Mouse (Mus musculus) embryonic facial prominence, embryonic 15.5 days (tissue): ENCODE measurements around the gene H2-Ke6. TPM values are rescaled to one million over a fixed set of nuclear protein-coding genes. Genes with fewer than 3 reads are reported as not detected.
A peak's percentile ranks its signal among the peaks of the same experiment; 100 is the strongest.

Source experiments
- ATAC-seq: fragments of 200-750 bp; cut with Nextera tagmentation; 2 replicates; pipeline ENCODE4 v1.8.0; 2017; ENCODE audit warnings: low read depth, moderate TSS enrichment; ENCODE audit not compliant: insufficient number of reproducible peaks, low FRiP score, low TSS enrichment
- H3K27ac ChIP-seq: fragments of 300-500 bp; sonication (generic); replicated peaks from 2 replicates; pipeline ENCODE4 v1.5.1; 2015; ENCODE audit warnings: mild to moderate bottlenecking, inconsistent platforms
- H3K27me3 ChIP-seq: fragments of 300-500 bp; sonication (generic); 2 replicates; pipeline ENCODE4 v1.6.1; 2015; ENCODE audit warnings: inconsistent platforms
- H3K36me3 ChIP-seq: fragments of 300-500 bp; sonication (generic); 2 replicates; pipeline ENCODE4 v1.6.1; 2015; ENCODE audit warnings: mild to moderate bottlenecking, inconsistent platforms
- H3K4me1 ChIP-seq: fragments of 300-500 bp; sonication (generic); 2 replicates; pipeline ENCODE4 v1.6.1; 2015; ENCODE audit warnings: inconsistent platforms
- H3K4me2 ChIP-seq: fragments of 300-500 bp; sonication (generic); replicated peaks from 2 replicates; pipeline ENCODE4 v1.6.1; 2015; ENCODE audit warnings: mild to moderate bottlenecking, inconsistent platforms
- H3K4me3 ChIP-seq: fragments of 300-500 bp; sonication (generic); replicated peaks from 2 replicates; pipeline ENCODE4 v1.5.1; 2015; ENCODE audit warnings: mild to moderate bottlenecking, inconsistent platforms
- H3K9ac ChIP-seq: fragments of 300-500 bp; sonication (generic); 2 replicates; pipeline ENCODE4 v1.6.1; 2015; ENCODE audit warnings: inconsistent platforms
- H3K9me3 ChIP-seq: fragments of 300-500 bp; sonication (generic); replicated peaks from 2 replicates; pipeline ENCODE4 v1.6.1; 2016; ENCODE audit warnings: inconsistent platforms
- WGBS: fragments of 180-500 bp; shearing (Covaris S2); methylation state at CpG from one replicate; pipeline ENCODE4 v1.1.7; 2015; 5-methylcytosine and 5-hydroxymethylcytosine counted together
- polyA plus RNA-seq: library from polyadenylated mRNA; unstranded; fragments of >200 nt; fragmentation: Nextera tagmentation; extraction: Ambion mirVana; gene quantifications from 2 replicates; pipeline ENCODE4 v1.2.1, GENCODE M21; 2015

H2-Ke6 gene
- polyA plus RNA-seq, 1 experiment from 2014 or later, result 54.1 TPM

DNA sequence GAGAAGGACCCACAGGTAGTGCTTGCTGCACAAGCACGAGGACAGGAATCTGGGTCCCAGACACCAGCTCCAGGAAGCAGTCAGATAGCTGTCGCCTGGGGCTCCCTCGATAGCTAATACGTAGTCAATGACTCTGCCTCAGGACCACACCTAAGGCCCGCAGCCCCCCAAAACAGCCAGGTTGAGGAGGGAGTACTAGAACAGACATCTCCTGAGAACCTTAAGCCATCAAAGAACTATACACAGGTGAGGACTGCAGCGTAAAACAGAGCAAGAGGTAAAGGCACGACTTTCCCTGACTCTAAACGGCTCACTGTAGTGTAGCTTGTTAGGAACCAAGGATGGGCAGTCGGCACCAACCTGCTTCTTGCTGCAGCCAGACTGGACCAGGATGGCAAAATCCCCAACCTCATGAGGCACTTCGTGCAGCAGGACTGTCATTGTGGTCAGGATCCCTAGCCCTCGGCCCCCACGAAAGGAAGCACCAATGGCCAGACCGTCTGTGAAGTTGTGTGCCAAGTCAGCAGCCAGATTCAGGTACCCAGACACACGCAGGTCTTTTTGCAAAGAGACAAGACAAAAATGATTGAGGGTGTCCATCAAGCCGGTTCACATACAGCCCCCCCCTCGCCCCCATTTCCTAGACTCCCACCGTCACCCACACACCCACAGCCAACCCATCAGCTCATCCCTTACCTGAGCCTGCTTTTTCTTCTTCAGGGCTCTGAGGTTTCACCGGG lies 1.5 kb upstream of the H2-Ke6 start:
- Histone ChIP-seq H3K4me2 (peak overlapping the region; percentile 94), H3K9me3 (no peaks in the 10 kb centered on the region), H3K4me1 (peaks cover 75% of the 10 kb centered on the region), H3K4me3 (peak overlapping the region; percentile 72), H3K9ac (peak overlapping the region; percentile 97; the same call in 1 of the 2 replicates), H3K27ac (no peak overlapping the region), H3K27me3 (no peaks in the 10 kb centered on the region), H3K36me3 (peaks cover 25% of the 10 kb centered on the region)
- no peak for ATAC-seq
- 85% methylated on average over 18 of the region's 18 CpGs for WGBS

DNA sequence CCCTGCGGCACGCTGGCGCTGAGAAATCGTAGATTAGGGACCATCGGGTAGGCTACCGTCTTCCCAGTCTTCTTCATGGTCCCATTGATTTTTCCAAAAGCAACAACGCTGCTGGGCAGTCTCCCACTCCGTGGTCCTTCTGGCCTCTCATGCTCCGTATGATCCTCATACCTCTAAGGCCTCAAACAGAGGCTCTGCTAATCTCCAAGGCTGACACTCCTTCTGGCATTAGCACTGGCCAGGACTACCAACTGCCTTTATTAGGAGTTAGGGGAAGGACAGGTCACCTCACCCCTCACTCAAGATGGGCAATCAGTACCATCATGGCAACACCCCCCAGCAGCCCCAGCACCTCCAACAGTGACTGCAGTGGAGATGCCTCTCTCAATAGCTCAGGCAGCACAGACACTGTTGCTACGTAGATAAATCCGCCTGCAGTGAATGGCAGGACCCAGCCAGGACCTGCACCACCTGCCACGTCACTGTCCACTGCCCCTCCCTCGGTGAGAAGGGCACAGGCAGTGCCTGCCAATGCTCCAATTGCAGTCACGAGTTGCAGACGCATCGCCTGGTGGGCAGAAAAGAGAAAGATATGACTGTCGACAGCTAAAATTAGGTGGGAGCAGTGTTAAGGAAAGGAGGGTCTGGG lies 765 bp upstream of the H2-Ke6 start:
- Histone ChIP-seq H3K9ac (no peak overlapping the region), H3K4me2 (0 out of 2 replicates have a peak overlapping the region, but pooled peaks have one; percentile 98), H3K27ac (peak overlapping the region; percentile 79; the same call in 1 of the 2 replicates), H3K4me1 (peaks cover 74% of the 10 kb centered on the region), H3K4me3 (peak overlapping the region; percentile 64), H3K9me3 (no peaks in the 10 kb centered on the region), H3K36me3 (peaks cover 20% of the 10 kb centered on the region), H3K27me3 (no peaks in the 10 kb centered on the region)
- WGBS, result 77% methylated on average over 17 of the region's 17 CpGs
- no peak for ATAC-seq

DNA sequence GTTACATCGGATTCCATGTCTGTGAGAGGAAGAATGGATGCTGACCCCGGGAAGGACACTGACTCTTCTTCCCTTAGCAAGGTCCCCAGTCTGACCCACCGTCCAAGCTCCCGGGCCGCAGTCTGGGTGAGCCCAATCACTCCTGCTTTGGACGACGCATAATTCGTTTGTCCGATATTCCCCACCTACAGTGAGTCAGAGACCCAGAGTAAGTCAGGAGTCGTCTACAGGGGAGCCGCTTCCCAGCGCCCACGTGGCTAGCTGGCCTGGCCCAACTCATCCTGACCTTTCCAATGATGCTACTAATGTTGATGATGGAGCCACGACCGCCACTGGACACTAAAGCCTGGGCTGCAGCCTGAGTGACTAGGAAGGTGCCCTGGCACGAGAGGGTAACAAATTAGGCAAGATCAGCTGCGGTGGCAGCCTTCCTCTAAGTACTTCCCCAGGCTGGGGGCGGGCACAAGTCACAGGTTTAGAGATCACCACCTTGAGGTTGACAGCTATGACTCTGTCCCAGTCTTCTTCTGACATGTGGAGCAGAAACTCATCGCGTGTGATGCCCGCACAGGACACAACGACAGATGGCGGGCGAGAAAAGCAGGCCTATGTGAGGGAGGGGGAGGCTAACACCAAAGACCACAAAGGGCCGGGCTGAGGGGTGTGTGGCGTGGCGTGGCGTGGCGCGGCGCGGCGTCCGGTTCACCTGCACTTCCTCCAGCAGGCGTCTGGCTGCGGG lies 774 bp downstream of the H2-Ke6 start:
- no peak for ATAC-seq
- peak overlapping the region; percentile 98 for H3K4me2 ChIP-seq
- H3K27me3 ChIP-seq, result no peaks in the 10 kb centered on the region
- 8% methylated on average over 36 of the region's 36 CpGs for WGBS
- H3K9ac ChIP-seq, result peak overlapping the region; percentile 47
- peaks cover 32% of the 10 kb centered on the region for H3K36me3 ChIP-seq
- H3K27ac ChIP-seq, result peak overlapping the region; percentile 79
- H3K9me3 ChIP-seq, result no peaks in the 10 kb centered on the region
- peaks cover 63% of the 10 kb centered on the region for H3K4me1 ChIP-seq
- peak overlapping the region; percentile 64 for H3K4me3 ChIP-seq

DNA sequence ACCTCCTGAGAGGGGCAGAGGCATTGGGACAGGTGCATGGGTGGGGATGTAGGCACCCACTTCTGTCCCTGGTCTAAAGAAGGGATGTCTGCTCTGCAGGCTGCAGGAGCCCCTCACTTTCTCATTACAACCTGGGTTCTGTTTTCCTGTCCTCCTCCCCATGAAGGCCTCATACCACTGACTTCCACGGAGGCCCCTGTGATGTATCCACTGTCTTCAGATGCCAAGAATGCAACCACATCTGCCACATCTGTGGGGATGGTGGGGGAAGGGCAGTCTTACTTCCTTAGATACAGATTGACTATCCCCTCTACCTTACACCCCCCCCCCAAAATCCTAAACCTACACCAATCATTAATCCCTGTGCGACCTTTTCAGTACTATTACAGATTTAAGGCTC lies 1.6 kb downstream of the H2-Ke6 start:
- peaks cover 63% of the 10 kb centered on the region for H3K4me1 ChIP-seq
- no peak overlapping the region for H3K27ac ChIP-seq
- no peaks in the 10 kb centered on the region for H3K27me3 ChIP-seq
- ATAC-seq, result no peak
- no peak overlapping the region for H3K9ac ChIP-seq
- no peaks in the 10 kb centered on the region for H3K9me3 ChIP-seq
- WGBS, result 25% methylated on average over 2 of the region's 2 CpGs
- peak overlapping the region; percentile 98 for H3K4me2 ChIP-seq
- H3K36me3 ChIP-seq, result peaks cover 40% of the 10 kb centered on the region
- H3K4me3 ChIP-seq, result peak overlapping the region; percentile 64; the same call in 1 of the 2 replicates

DNA sequence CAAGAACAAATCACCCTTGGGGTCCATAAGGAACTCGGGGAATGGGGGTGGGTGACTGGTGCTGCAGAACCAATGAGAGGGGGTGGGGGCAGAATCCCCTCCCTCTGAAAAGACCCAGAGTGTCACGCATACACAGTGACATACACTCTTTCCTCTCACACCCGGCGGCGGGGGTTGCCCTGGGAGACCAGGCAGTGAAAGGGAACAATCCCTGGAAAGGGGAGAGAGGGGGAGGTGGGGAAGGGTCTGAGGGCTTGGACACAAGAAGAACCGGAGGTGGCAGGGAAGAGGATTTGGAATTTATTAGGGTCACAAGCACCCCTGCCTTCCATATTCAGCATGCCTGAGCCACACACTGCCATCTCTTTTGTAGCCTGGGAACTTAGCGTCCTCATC lies 2.1 kb downstream of the H2-Ke6 start:
- H3K4me3 ChIP-seq, result peak overlapping the region; percentile 64
- WGBS, result 19% methylated on average over 7 of the region's 7 CpGs
- H3K4me2 ChIP-seq, result peak overlapping the region; percentile 98
- H3K27ac ChIP-seq, result no peak overlapping the region
- no peak overlapping the region for H3K9ac ChIP-seq
- ATAC-seq, result no peak
- peaks cover 44% of the 10 kb centered on the region for H3K36me3 ChIP-seq
- no peaks in the 10 kb centered on the region for H3K27me3 ChIP-seq
- no peaks in the 10 kb centered on the region for H3K9me3 ChIP-seq
- peaks cover 63% of the 10 kb centered on the region for H3K4me1 ChIP-seq

DNA sequence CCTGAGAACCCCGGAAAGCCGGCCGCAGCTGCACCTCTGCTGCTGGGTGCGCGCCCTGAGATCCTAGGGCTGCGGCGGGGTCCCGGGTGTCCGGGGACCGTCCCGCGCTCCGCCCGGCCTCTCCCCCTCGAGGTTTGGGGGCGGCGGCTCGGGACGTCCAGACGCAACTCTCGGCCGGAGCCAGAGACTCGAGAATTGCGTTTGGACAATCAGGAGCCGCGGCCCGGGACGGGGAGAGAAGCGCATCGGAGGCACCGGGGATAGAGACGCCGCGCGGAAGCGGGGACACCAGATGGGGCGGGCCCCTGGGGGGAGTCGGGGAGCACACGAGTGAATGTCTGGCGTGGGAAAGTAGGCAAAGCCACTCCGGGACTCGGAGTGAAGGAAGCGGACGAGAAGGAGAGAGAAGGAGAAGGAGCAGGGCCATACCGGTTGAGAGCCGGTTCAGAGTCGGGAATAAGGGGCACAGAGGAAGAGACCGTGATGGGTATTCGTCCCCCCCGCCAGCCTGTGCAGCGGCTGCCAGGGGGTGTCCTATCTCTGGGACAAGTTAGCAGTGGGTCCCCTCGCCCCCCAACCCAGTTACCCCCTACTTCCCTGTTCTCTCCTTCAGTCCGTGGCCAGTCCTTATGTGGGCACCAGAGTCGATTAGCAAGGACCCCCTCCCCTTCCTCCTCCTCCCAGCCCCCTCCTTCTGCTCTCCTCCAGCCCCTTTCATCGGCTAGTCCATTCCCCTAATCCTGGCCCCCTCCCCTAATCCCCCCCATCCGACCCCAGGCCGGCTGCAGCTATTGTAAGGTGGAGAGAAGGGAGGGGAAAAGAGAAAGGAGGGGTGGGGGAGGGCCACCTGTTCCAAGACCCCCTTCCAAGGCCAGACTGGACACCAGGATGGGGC lies 2.8 kb downstream of the H2-Ke6 start:
- Histone ChIP-seq H3K9me3 (no peaks in the 10 kb centered on the region), H3K4me2 (peak overlapping the region; percentile 98), H3K4me1 (peaks cover 56% of the 10 kb centered on the region), H3K36me3 (peaks cover 50% of the 10 kb centered on the region), H3K27me3 (no peaks in the 10 kb centered on the region), H3K4me3 (peak overlapping the region; percentile 64), H3K9ac (peak overlapping the region; percentile 68), H3K27ac (peak overlapping the region; percentile 90)
- peak; percentile 2; the same call in 1 of the 2 replicates for ATAC-seq
- under 1% methylated on average over 54 of the region's 57 CpGs for WGBS

DNA sequence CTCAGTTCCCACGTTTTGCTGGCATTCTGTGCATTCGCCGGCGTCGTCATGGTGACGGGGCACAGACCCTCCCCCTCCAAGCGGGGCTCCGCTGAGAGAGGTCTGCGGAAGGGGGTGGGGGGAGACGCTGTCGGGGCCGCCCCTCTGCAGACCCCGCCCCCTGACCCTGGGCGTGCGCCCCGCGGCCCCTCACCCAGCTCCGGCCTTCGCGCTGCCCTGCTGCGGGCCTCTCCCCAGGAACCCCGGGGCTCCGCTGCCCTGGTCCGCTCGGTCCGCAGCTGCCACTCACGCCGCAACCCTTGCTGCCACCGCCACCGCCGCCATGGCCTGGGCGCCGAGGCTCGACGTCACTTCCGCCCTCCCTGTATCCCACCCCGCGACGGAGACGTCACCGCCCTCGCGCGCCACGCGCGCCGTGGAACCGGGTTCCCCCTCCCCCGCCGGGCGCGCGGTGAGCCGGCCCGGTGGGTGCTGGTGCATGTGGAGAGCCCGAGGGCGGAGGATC lies 3.5 kb downstream of the H2-Ke6 start, which contains the start of gene Ring1:
Ring1 (minus strand) TSS at position 364 of the 505 bp plus-strand sequence.
- ATAC-seq, result peak; percentile 77
- Histone ChIP-seq H3K4me1 (peaks cover 49% of the 10 kb centered on the region), H3K27ac (peak within 1 kb of the TSS; percentile 90), H3K9ac (peak within 1 kb of the TSS; percentile 68), H3K9me3 (no peaks in the 10 kb centered on the region; the same call in 1 of the 2 replicates), H3K4me3 (peak within 1 kb of the TSS; percentile 64), H3K36me3 (peaks cover 44% of the 10 kb centered on the region), H3K27me3 (no peaks in the 10 kb centered on the region), H3K4me2 (peak within 1 kb of the TSS; percentile 98)
- under 1% methylated on average over 54 of the region's 58 CpGs for WGBS

DNA sequence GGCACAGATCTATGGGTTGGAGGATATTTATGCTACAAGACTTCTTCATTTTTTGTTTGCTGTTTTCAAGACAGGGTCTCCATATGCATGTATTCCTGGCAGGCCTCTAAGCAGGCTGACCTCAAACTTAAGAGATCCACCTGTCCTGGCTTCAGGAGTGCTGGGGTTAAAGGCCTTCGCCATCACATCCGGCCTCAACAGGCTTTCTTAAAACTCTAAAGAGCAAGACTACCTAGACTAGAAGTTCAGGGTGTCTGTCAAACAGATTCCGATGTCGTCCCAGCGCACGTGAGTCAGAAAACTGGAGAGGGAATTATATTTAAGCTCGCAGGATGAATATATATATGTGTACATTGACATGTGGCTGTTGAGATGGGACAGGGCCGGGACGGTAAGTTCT lies 4.2 kb downstream of the H2-Ke6 start:
- H3K36me3 ChIP-seq, result peaks cover 37% of the 10 kb centered on the region
- peak overlapping the region; percentile 68 for H3K9ac ChIP-seq
- 0 out of 2 replicates have a peak overlapping the region, but pooled peaks have one; percentile 90 for H3K27ac ChIP-seq
- 67% methylated on average over 9 of the region's 9 CpGs for WGBS
- peak overlapping the region; percentile 98 for H3K4me2 ChIP-seq
- H3K4me3 ChIP-seq, result peak overlapping the region; percentile 64
- peaks cover 42% of the 10 kb centered on the region for H3K4me1 ChIP-seq
- no peaks in the 10 kb centered on the region; the same call in 1 of the 2 replicates for H3K9me3 ChIP-seq
- no peak for ATAC-seq
- no peaks in the 10 kb centered on the region for H3K27me3 ChIP-seq

DNA sequence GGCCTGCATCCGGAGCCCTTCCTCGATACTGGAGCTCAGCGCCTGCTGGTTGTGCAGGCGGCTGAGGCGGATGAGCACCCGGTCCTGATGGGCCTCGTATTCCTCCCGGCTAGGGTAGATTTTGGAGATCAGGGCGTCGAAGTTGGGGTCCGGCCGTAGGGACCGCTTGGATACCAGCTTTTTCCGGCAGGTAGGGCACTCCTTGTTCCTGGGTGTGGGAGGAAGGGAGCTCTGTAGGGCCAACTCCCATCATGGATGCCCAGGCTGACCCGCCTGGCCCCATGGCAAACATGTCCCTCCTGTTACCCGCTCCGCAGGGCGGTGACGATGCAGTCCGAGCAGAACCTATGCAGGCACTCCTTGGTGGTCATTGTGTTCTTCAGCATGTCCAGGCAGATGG lies 4.9 kb downstream of the H2-Ke6 start:
- no peak for ATAC-seq
- Histone ChIP-seq H3K4me3 (no peak overlapping the region), H3K4me1 (peaks cover 35% of the 10 kb centered on the region)

DNA sequence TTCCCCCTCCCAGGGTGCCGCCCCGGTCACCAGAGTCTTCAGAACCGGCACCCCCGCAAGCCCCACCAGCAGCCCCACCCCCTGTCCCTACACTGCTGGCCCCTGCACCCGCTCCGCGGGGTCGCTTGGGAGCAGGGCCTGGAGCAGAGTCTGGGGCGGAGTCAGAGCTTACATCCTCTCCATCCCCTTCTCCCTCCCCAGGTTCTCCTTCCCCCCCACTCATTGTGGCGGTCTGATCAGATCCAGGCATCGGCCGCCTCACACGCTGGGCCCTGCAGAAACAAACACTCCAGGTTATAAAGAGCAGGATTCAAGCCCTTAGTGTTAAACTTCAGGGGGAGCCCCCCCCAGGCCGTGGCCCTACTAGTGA lies 5.5 kb downstream of the H2-Ke6 start:
- Histone ChIP-seq H3K4me2 (no peak overlapping the region), H3K4me1 (peaks cover 31% of the 10 kb centered on the region), H3K9ac (no peak overlapping the region), H3K36me3 (peaks cover 32% of the 10 kb centered on the region), H3K27me3 (no peaks in the 10 kb centered on the region), H3K27ac (no peak overlapping the region), H3K4me3 (no peak overlapping the region), H3K9me3 (no peaks in the 10 kb centered on the region; the same call in 1 of the 2 replicates)
- no peak for ATAC-seq
- WGBS, result 92% methylated on average over 14 of the region's 14 CpGs

More for the DNA sequence above, 4.9 kb downstream of the H2-Ke6 start:
- no peaks in the 10 kb centered on the region; the same call in 1 of the 2 replicates for H3K9me3 ChIP-seq
- H3K27ac ChIP-seq, result no peak overlapping the region
- H3K9ac ChIP-seq, result no peak overlapping the region
- no peak overlapping the region for H3K4me2 ChIP-seq
- H3K27me3 ChIP-seq, result no peaks in the 10 kb centered on the region
- 97% methylated on average over 20 of the region's 20 CpGs for WGBS
- H3K36me3 ChIP-seq, result peaks cover 32% of the 10 kb centered on the region
